Mouse (Mus musculus) MEL (cell line): ENCODE measurements at regions not wholly inside any gene's neighbourhood (a gene's known extent, or its start where the extent isn't known, plus 50 kb on each side); places are given as distances from the start of the nearest gene placed in this dataset.

Source experiments
- DNase-seq: peaks from one replicate; pipeline ENCODE4 v3.0.0; 2011; ENCODE audit warnings: low read depth, low spot score
- H3K27ac ChIP-seq: 2 replicates; pipeline ENCODE4 v1.5.1; 2012; ENCODE audit warnings: low read depth, mild to moderate bottlenecking, control low read depth, low read length, moderate library complexity; ENCODE audit not compliant: control insufficient read depth
- H3K27me3 ChIP-seq, 2 experiments: fragments of 150-350 bp in 1 of 2; sonication (generic) in 1 of 2; 2 replicates each; pipeline ENCODE4 v1.6.1; 2012; ENCODE audit warnings: low read length in 2 of 2, mild to moderate bottlenecking in 2 of 2, improper control_type of control experiment in 1 of 2, moderate library complexity in 1 of 2; ENCODE audit not compliant: insufficient read depth in 2 of 2, control insufficient read depth in 1 of 2
- H3K36me3 ChIP-seq, 2 experiments: 2 replicates each; pipeline ENCODE4 v1.6.1; 2012 to 2014; ENCODE audit warnings: low read length in 2 of 2, improper control_type of control experiment in 1 of 2, inconsistent platforms in 1 of 2, mild to moderate bottlenecking in 1 of 2; ENCODE audit not compliant: insufficient read depth in 2 of 2, control insufficient read depth in 1 of 2
- H3K4me1 ChIP-seq, 2 experiments: fragments of 150-350 bp in 1 of 2; sonication (generic) in 1 of 2; 2 replicates each; pipeline ENCODE4 v1.6.1; 2012; ENCODE audit warnings: low read length in 2 of 2, improper control_type of control experiment in 1 of 2, mild to moderate bottlenecking in 1 of 2; ENCODE audit not compliant: insufficient read depth in 2 of 2, control insufficient read depth in 1 of 2
- H3K4me3 ChIP-seq, 2 experiments: fragments of 150-350 bp in 1 of 2; sonication (generic) in 1 of 2; 2 replicates each; pipeline ENCODE4 v1.5.1; 2012; ENCODE audit warnings: low read depth in 2 of 2, low read length in 2 of 2, mild to moderate bottlenecking in 2 of 2, moderate library complexity in 2 of 2, control low read depth in 1 of 2, improper control_type of control experiment in 1 of 2; ENCODE audit not compliant: control insufficient read depth in 1 of 2, insufficient read depth in 1 of 2
- H3K79me2 ChIP-seq: 2 replicates; pipeline ENCODE4 v1.6.1; 2012; ENCODE audit warnings: mild to moderate bottlenecking, low read length, moderate library complexity; ENCODE audit not compliant: control insufficient read depth, poor library complexity, insufficient read depth
- H3K9ac ChIP-seq: 2 replicates; pipeline ENCODE4 v1.6.1; 2012; ENCODE audit warnings: low read depth, mild to moderate bottlenecking, control low read depth, low read length, moderate library complexity; ENCODE audit not compliant: control insufficient read depth, poor library complexity, severe bottlenecking
- H3K9me3 ChIP-seq: fragments of 150-350 bp; sonication (generic); replicated peaks from 2 replicates; pipeline ENCODE4 v1.6.1; 2012; ENCODE audit warnings: mild to moderate bottlenecking, low read length, improper control_type of control experiment, moderate library complexity; ENCODE audit not compliant: insufficient read depth
- CHD2 ChIP-seq: IDR thresholded peaks from 2 replicates; pipeline ENCODE4 v1.6.1; 2011; ENCODE audit warnings: low read length, improper control_type of control experiment
- ELF1 ChIP-seq: IDR thresholded peaks from 2 replicates; pipeline ENCODE4 v1.6.1; 2014; ENCODE audit warnings: low read depth, mild to moderate bottlenecking, inconsistent platforms, low read length, improper control_type of control experiment, moderate library complexity
- GABPA ChIP-seq: IDR thresholded peaks from 2 replicates; pipeline ENCODE4 v1.6.1; 2012; ENCODE audit warnings: low read depth, mild to moderate bottlenecking, inconsistent platforms, low read length, improper control_type of control experiment, moderate library complexity
- GATA1 ChIP-seq: IDR thresholded peaks from 2 replicates; pipeline ENCODE4 v1.6.1; 2011; ENCODE audit warnings: low read depth, low read length, improper control_type of control experiment
- HCFC1 ChIP-seq: IDR thresholded peaks from 2 replicates; pipeline ENCODE4 v1.6.1; 2012; ENCODE audit warnings: low read depth, mild to moderate bottlenecking, inconsistent platforms, low read length, improper control_type of control experiment, moderate library complexity
- JUND ChIP-seq: IDR thresholded peaks from 2 replicates; pipeline ENCODE4 v1.6.1; 2011; ENCODE audit warnings: low read depth, mild to moderate bottlenecking, improper control_type of control experiment, low read length
- KAT2A ChIP-seq: conservative IDR thresholded peaks from 2 replicates; pipeline ENCODE4 v1.6.1; 2012; ENCODE audit warnings: low read depth, low read length, improper control_type of control experiment, inconsistent platforms
- MAX ChIP-seq: IDR thresholded peaks from 2 replicates; pipeline ENCODE4 v1.6.1; 2011; ENCODE audit warnings: low read length, improper control_type of control experiment
- MAZ ChIP-seq: IDR thresholded peaks from 2 replicates; pipeline ENCODE4 v1.6.1; 2012; ENCODE audit warnings: low read depth, mild to moderate bottlenecking, inconsistent platforms, low read length, improper control_type of control experiment
- MEF2A ChIP-seq: IDR thresholded peaks from 2 replicates; pipeline ENCODE4 v1.6.1; 2014; ENCODE audit warnings: low read depth, mild to moderate bottlenecking, inconsistent platforms, low read length, improper control_type of control experiment; ENCODE audit not compliant: poor library complexity, insufficient replicate concordance, severe bottlenecking; ENCODE audit errors: extremely low read depth
- MXI1 ChIP-seq: IDR thresholded peaks from 2 replicates; pipeline ENCODE4 v1.6.1; 2011; ENCODE audit warnings: mild to moderate bottlenecking, low read depth, low read length, improper control_type of control experiment
- MYB ChIP-seq: IDR thresholded peaks from 2 replicates; pipeline ENCODE4 v1.6.1; 2011; ENCODE audit warnings: mild to moderate bottlenecking, low read depth, low read length, improper control_type of control experiment
- MYC ChIP-seq: IDR thresholded peaks from 2 replicates; pipeline ENCODE4 v1.6.1; 2011; ENCODE audit warnings: low read depth, mild to moderate bottlenecking, low read length, improper control_type of control experiment, moderate library complexity
- POLR2A ChIP-seq, 2 experiments: IDR thresholded peaks; 2 replicates each; pipeline ENCODE4 v1.6.1; 2011 to 2012; ENCODE audit warnings: low read length in 2 of 2, mild to moderate bottlenecking in 2 of 2, control low read depth in 1 of 2, improper control_type of control experiment in 1 of 2, low read depth in 1 of 2, moderate library complexity in 1 of 2; ENCODE audit not compliant: control insufficient read depth in 1 of 2, insufficient read depth in 1 of 2, poor library complexity in 1 of 2
- POLR2AphosphoS5 ChIP-seq: IDR thresholded peaks from 2 replicates; pipeline ENCODE4 v1.6.1; 2012; ENCODE audit warnings: low read depth, borderline replicate concordance, mild to moderate bottlenecking, inconsistent platforms, low read length, moderate library complexity, mixed read lengths
- RAD21 ChIP-seq: IDR thresholded peaks from 2 replicates; pipeline ENCODE4 v1.6.1; 2011; ENCODE audit warnings: mild to moderate bottlenecking, low read depth, low read length, improper control_type of control experiment
- RCOR1 ChIP-seq: IDR thresholded peaks from 2 replicates; pipeline ENCODE4 v1.6.1; 2012; ENCODE audit warnings: low read depth, mild to moderate bottlenecking, inconsistent platforms, low read length, improper control_type of control experiment
- SIN3A ChIP-seq: IDR thresholded peaks from 2 replicates; pipeline ENCODE4 v1.6.1; 2012; ENCODE audit warnings: low read length, improper control_type of control experiment, inconsistent platforms
- TAL1 ChIP-seq: IDR thresholded peaks from 2 replicates; pipeline ENCODE4 v1.6.1; 2012; ENCODE audit warnings: mild to moderate bottlenecking, inconsistent platforms, low read length, moderate library complexity, mixed read lengths
- USF1 ChIP-seq: IDR thresholded peaks from 2 replicates; pipeline ENCODE4 v1.6.1; 2014; ENCODE audit warnings: low read depth, mild to moderate bottlenecking, inconsistent platforms, low read length, improper control_type of control experiment, moderate library complexity
- USF2 ChIP-seq, 2 experiments: IDR thresholded peaks; 2 replicates each; pipeline ENCODE4 v1.6.1; 2011 to 2012; ENCODE audit warnings: improper control_type of control experiment in 2 of 2, low read length in 2 of 2, borderline replicate concordance in 1 of 2, inconsistent platforms in 1 of 2, low read depth in 1 of 2, mild to moderate bottlenecking in 1 of 2; ENCODE audit not compliant: insufficient read depth in 1 of 2
- ZMIZ1 ChIP-seq: IDR thresholded peaks from 2 replicates; pipeline ENCODE4 v1.6.1; 2012; ENCODE audit warnings: low read depth, mild to moderate bottlenecking, inconsistent platforms, low read length, improper control_type of control experiment, moderate library complexity
- ZNF384 ChIP-seq: IDR thresholded peaks from 2 replicates; pipeline ENCODE4 v1.6.1; 2012; ENCODE audit warnings: low read depth, mild to moderate bottlenecking, inconsistent platforms, low read length, improper control_type of control experiment

GRCm38 (mm10) chrX:47482728-47483127 is 410.0 kb downstream of the Smarca1 start:
- H3K79me2 ChIP-seq: no peaks in the 10 kb centered on the region

GRCm38 (mm10) chrX:47478226-47478625 is 414.5 kb downstream of the Smarca1 start:
- no peak overlapping the region for H3K27ac ChIP-seq
- H3K36me3 ChIP-seq: no peaks in the 10 kb centered on the region
- H3K27me3 ChIP-seq: no peaks in the 10 kb centered on the region
- no peak for DNase-seq
- no peaks in the 10 kb centered on the region for H3K79me2 ChIP-seq
- H3K4me1 ChIP-seq: no peaks in the 10 kb centered on the region
- no peaks in the 10 kb centered on the region for H3K9me3 ChIP-seq
- H3K4me3 ChIP-seq: no peak overlapping the region
- no peak for TF ChIP-seq GABPA
- no peak for TF ChIP-seq USF2 (IDR thresholded peaks at IDR 0.05; ENCODE audit: borderline replicate concordance in 1 of 2, insufficient read depth in 1 of 2, low read depth in 1 of 2, low read length in 2 of 2)
- TF ChIP-seq POLR2AphosphoS5: no peak
- H3K9ac ChIP-seq: no peak overlapping the region

More at GRCm38 (mm10) chrX:47482728-47483127, 410.0 kb downstream of the Smarca1 start:
- no peaks in the 10 kb centered on the region for H3K36me3 ChIP-seq
- no peaks in the 10 kb centered on the region for H3K4me1 ChIP-seq
- no peaks in the 10 kb centered on the region for H3K9me3 ChIP-seq
- TF ChIP-seq MYC: no peak
- TF ChIP-seq TAL1: no peak
- no peak for TF ChIP-seq ELF1
- TF ChIP-seq MXI1: no peak
- no peak for TF ChIP-seq USF1
- H3K4me3 ChIP-seq: no peak overlapping the region
- DNase-seq: no peak
- H3K27me3 ChIP-seq: no peaks in the 10 kb centered on the region
- H3K27ac ChIP-seq: no peak overlapping the region
- H3K9ac ChIP-seq: no peak overlapping the region

DNA sequence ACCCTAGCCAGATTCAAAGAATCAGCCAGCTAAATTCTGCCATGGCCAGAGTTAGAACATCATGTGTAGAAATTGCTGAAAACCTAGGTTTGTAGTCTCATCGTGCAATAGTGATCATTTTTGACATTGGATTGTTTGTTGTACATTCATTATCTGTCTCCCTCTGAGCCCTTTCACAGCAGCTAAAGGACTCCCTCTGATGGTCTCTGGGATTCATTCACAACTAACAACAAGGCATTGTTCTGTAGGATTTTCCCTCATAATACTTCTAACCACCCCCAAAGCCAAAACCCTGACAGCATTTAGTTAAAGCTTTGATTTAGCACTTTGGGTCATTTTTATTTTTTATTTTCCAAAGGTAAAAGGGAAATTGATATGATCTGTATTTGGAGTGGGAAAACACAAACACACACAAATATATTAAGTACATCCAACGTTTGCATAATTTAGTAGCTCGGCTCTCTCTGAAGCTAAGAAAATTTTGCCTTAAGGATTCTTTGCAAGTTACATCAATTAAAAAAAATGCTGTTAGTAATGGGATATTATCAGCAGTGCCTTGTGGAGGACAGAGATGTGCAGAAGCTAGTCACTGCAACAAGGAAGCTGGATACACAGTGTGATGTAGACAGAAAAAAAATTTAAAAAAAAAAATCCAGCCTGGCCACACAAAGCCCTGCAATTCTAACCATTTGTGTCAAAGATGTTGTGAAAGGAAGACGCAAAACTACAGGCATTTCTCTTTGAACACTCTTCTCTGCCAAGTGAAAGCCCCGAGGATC is 425.9 kb downstream of the Smarca1 start:
- TF ChIP-seq MEF2A: no peak
- TF ChIP-seq RAD21: no peak
- TF ChIP-seq GATA1: no peak
- TF ChIP-seq MYB: no peak
- no peak for TF ChIP-seq RCOR1
- no peak for TF ChIP-seq MAX
- TF ChIP-seq JUND: no peak
- TF ChIP-seq USF2 (IDR thresholded peaks at IDR 0.05; ENCODE audit: borderline replicate concordance in 1 of 2, insufficient read depth in 1 of 2, low read depth in 1 of 2, low read length in 2 of 2): no peak
- TF ChIP-seq SIN3A: no peak
- TF ChIP-seq MAZ: no peak
- no peak for TF ChIP-seq HCFC1
- no peak for TF ChIP-seq POLR2A (IDR thresholded peaks at IDR 0.05; ENCODE audit: control insufficient read depth in 1 of 2, insufficient read depth in 1 of 2, low read depth in 1 of 2, low read length in 2 of 2, poor library complexity in 1 of 2)
- no peak for TF ChIP-seq KAT2A
- no peak for TF ChIP-seq ZMIZ1
- TF ChIP-seq CHD2: no peak
- no peak for TF ChIP-seq USF1
- TF ChIP-seq GABPA: no peak
- TF ChIP-seq TAL1: no peak
- TF ChIP-seq ZNF384: no peak
- no peak for TF ChIP-seq MYC
- Histone ChIP-seq H3K9ac (no peak overlapping the region), H3K36me3 (no peaks in the 10 kb centered on the region), H3K4me3 (no peak overlapping the region), H3K79me2 (no peaks in the 10 kb centered on the region), H3K9me3 (no peaks in the 10 kb centered on the region), H3K27me3 (no peaks in the 10 kb centered on the region), H3K27ac (no peak overlapping the region), H3K4me1 (no peaks in the 10 kb centered on the region)
- DNase-seq: no peak
